Mouse (Mus musculus) gastrocnemius, adult 2 months (tissue): ENCODE data around the gene Ttc8. TPM values are rescaled to one million over a fixed set of nuclear protein-coding genes. Genes with fewer than 3 reads are reported as not detected.
A peak's percentile ranks its signal among the peaks of the same experiment; 100 is the strongest.

Experiments
- DNase-seq: peaks from one replicate; pipeline ENCODE4 v3.0.0; 2022
- H3K27ac ChIP-seq: fragments of 200-600 bp; 2 replicates; pipeline ENCODE4 v1.8.1; 2022; ENCODE audit warnings: mild to moderate bottlenecking
- H3K4me3 ChIP-seq: fragments of 200-600 bp; 2 replicates; pipeline ENCODE4 v1.8.1; 2022; ENCODE audit warnings: mild to moderate bottlenecking, moderate library complexity
- CTCF ChIP-seq: fragments of 200-600 bp; IDR thresholded peaks from 2 replicates; pipeline ENCODE4 v1.8.1; 2022; ENCODE audit warnings: antibody characterized with exemption, mild to moderate bottlenecking, moderate library complexity
- intact Hi-C: fragments of 180-260 bp; cut with DNase I; formaldehyde crosslinking; loops from one replicate; pipeline ENCODE4 v1.15.1; 2025
- long read RNA-seq, 2 experiments: library from polyadenylated mRNA; stranded (forward); transcript quantifications; one replicate each; pipeline ENCODE4 v2.0.0; 2021
- total RNA-seq, 2 experiments: library from RNA; stranded (reverse); gene quantifications; 2 replicates each; pipeline ENCODE4 v1.2.3; 2021

Ttc8 gene
- total RNA-seq: 1 to 10 TPM; 4.6 to 6.7 TPM
- long read RNA-seq, experiment 1, partial matches to known transcripts: 0 of 1 reads
- long read RNA-seq, experiment 1, other reads (novel, unspliced or antisense): 0 of 1 reads
- long read RNA-seq, experiment 2, partial matches to known transcripts: 0 of 2 reads
- long read RNA-seq, experiment 2, other reads (novel, unspliced or antisense): 1 of 2 reads

- intact Hi-C loops: no loop called here
- H3K4me3 ChIP-seq: peak within 1 kb of the TSS; percentile 91
Measured at GRCm38 (mm10) chr12:98920194-98920991, at the start of gene Ttc8. TSS of gene Ttc8 (plus strand) at chr12:98920574.

GRCm38 (mm10) chr12:98872836-98873235, 47.5 kb upstream of the Ttc8 start:
- DNase-seq: no peak
- Histone ChIP-seq H3K27ac (no peak overlapping the region), H3K4me3 (no peak overlapping the region)
- intact Hi-C loops: no loop called here
- TF ChIP-seq CTCF: no peak

More at GRCm38 (mm10) chr12:98920194-98920991, at the start of gene Ttc8:
- peak within 1 kb of the TSS; percentile 93 for H3K27ac ChIP-seq
- no peak for TF ChIP-seq CTCF
- DNase-seq: peak; percentile 92

GRCm38 (mm10) chr12:98875216-98875615, 45.2 kb upstream of the Ttc8 start:
- H3K4me3 ChIP-seq: no peak overlapping the region
- intact Hi-C loops: no loop called here
- no peak for DNase-seq
- TF ChIP-seq CTCF: no peak
- H3K27ac ChIP-seq: no peak overlapping the region

- intact Hi-C loops: no loop called here
- no peak for TF ChIP-seq CTCF
- Histone ChIP-seq H3K4me3 (no peak overlapping the region), H3K27ac (no peak overlapping the region)
- DNase-seq: no peak
Measured at GRCm38 (mm10) chr12:98878693-98879092, 41.7 kb upstream of the Ttc8 start.

GRCm38 (mm10) chr12:98881796-98882195, 38.6 kb upstream of the Ttc8 start:
- TF ChIP-seq CTCF: no peak
- intact Hi-C loops: loop anchor here (5.0 kb wide), 1 partner anchor 209 kb away; no protein-coding TSS in a partner anchor
- DNase-seq: no peak
- Histone ChIP-seq H3K4me3 (no peak overlapping the region), H3K27ac (no peak overlapping the region)

GRCm38 (mm10) chr12:98884515-98884914, 35.9 kb upstream of the Ttc8 start:
- Histone ChIP-seq H3K27ac (no peak overlapping the region), H3K4me3 (no peak overlapping the region)
- peak; percentile 60 for TF ChIP-seq CTCF
- intact Hi-C loops: loop anchor here (5.0 kb wide), 1 partner anchor 212 kb away; no protein-coding TSS in a partner anchor
- no peak for DNase-seq

GRCm38 (mm10) chr12:98896761-98897160, 23.6 kb upstream of the Ttc8 start:
- no peak for DNase-seq
- Histone ChIP-seq H3K27ac (no peak overlapping the region), H3K4me3 (no peak overlapping the region)
- no peak for TF ChIP-seq CTCF
- intact Hi-C loops: no loop called here

GRCm38 (mm10) chr12:98899676-98900075, 20.7 kb upstream of the Ttc8 start:
- Histone ChIP-seq H3K27ac (no peak overlapping the region), H3K4me3 (peak overlapping the region; percentile 87; the same call in 1 of the 2 replicates)
- intact Hi-C loops: no loop called here
- no peak for DNase-seq
- TF ChIP-seq CTCF: no peak

- peak; percentile 35 for DNase-seq
- intact Hi-C loops: no loop called here
- TF ChIP-seq CTCF: no peak
- Histone ChIP-seq H3K4me3 (peak overlapping the region; percentile 87), H3K27ac (peak overlapping the region; percentile 82)
Measured at GRCm38 (mm10) chr12:98900341-98900880, 20.0 kb upstream of the Ttc8 start.

- TF ChIP-seq CTCF: peak; percentile 18; the same call in 1 of the 2 replicates
- intact Hi-C loops: no loop called here
- peak; percentile 89 for DNase-seq
- peak within 1 kb of the TSS; percentile 82 for H3K27ac ChIP-seq
- peak within 1 kb of the TSS; percentile 87 for H3K4me3 ChIP-seq
Measured at GRCm38 (mm10) chr12:98900881-98901801, 19.2 kb upstream of the Ttc8 start, which contains the start of gene Eml5. TSS of gene Eml5 (minus strand) at chr12:98901484.

GRCm38 (mm10) chr12:98905466-98905865, 14.9 kb upstream of the Ttc8 start:
- DNase-seq: no peak
- no peak overlapping the region for H3K27ac ChIP-seq
- TF ChIP-seq CTCF: no peak
- no peak overlapping the region for H3K4me3 ChIP-seq
- intact Hi-C loops: no loop called here

GRCm38 (mm10) chr12:98910096-98910495, 10.3 kb upstream of the Ttc8 start:
- H3K27ac ChIP-seq: no peak overlapping the region
- intact Hi-C loops: no loop called here
- no peak overlapping the region for H3K4me3 ChIP-seq
- no peak for TF ChIP-seq CTCF
- no peak for DNase-seq
